Mouse (Mus musculus): ENCODE data around the gene Deup1.

Gene Deup1

DNA sequence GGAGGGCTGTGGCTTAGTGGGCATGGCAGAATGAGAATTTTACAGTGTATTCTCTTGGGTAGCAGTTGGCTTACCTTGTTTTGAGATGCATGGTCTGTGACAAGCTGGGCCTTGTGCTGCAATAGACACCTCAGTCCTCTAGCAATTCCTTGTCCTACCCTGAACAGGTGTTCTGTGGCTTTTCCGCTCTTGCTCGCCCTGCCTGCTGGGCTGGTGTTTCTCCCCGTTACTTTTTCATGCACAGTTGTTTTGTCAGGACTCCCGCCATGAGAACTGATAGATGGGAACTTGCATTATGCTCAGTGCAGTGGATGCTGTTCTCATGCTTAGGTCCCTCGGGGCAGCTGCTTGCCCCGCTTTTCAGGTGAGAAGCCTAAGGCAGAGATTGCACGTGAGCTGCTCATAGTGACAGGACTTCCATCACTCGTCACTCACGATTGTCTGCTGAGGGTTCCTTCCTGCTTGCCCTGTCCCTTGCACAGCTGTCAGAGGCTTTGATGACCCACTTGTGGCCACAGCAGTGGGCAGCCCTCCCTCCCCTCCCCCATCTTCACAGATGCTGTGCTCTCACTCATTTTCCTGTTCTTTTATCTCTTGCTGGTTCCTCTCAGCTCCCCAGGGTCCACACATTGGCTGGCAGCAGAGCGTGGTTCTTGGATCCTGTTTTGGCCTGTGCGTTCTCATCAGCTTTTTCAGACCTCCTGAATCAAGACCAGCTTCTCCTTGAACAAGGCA, 94.2 kb downstream of the Deup1 start:
- peak in 1 of 2 experiments; percentile 21 for DNase-seq (ENCODE audit: low spot score in 2 of 2)

DNA sequence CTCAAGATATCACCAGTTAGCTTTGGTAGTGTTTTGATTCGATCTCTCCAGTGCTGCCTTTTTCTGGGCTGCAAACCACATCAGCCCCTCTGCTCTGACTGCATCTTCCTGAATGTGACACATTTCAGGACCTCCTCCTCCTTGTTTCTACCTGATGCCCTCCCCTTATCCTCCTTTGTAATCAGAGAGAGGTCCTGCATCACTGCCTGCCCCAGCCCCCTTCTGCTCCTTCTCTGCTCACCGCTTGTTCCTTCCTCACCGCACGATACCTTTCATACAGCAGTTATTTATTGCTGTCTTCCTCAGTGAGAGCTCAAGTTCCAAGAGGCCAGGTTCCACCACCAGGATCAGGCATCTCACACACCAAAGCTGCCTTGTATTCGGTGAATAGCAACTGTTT, 96.5 kb downstream of the Deup1 start:
- DNase-seq (ENCODE audit: low spot score in 2 of 2): no peak

DNA sequence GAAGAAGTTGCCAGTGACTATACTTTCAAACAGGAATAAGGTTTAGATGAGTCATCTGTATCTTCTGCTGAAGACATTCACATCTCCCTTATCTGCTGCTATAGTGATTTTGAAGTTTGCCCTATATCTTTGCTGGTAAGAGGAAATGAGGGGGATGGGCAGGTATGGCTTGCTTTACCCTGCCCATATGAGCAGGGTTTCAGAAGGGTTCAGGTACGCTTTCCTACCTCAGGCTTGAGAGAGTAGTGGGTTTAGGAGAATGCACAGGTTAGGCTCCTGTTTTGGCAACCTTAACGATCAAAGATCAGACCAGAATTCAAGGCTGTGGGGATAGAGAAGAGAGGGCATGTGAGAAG, 97.8 kb downstream of the Deup1 start:
- DNase-seq (ENCODE audit: low spot score in 2 of 2): no peak

DNA sequence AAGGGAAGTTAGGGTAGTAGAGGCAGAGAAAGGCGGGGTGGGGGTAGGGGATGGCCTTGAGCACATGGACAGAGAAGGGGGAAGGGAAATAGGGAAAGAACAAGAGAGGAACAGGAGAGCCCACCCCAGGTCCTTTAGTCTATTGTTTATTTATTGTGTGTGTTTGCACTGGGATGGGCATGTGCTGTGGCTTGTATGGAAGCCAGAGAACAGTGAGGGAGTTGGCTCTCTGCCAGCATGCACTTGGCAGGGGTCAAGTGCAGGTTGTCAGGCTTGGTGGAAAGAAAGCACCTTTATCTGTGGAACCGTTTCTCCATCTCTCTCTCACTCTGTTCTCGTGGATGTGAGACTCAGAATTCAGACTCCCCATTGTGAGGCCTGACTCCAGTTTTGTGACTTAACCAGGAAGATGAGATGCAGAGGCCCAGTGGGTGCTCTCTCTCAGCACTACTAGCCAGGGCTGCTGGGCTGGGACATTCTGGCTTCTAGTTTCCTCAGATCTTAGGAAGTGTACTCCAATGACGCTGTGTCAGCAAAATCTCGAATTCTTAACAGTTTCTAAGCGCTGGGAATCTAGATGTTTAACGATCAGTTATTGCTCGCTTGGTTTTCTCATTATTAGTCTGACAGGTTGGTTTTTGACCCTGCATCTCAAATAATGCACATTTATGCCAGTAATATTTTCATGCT, 98.3 kb downstream of the Deup1 start:
- no peak for DNase-seq (ENCODE audit: low spot score in 2 of 2)

DNA sequence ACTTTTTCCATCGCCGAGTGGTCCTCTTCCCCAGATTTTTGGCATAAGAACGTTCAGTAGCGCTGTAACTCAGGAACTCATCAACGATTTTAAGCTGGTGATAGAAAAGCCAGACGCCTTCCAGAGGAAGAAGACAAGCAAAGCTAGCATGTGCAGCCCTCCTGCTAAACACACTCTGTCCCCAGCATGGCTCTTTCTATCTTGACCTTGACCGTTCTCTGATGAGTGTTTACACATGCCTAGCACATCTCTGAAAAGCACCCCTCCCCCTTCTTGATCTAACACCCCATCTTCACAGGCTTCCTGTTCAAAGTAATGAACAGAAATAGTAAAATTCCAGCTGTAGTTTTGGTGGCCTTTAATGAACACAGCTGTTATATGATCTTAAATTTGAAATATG, 99.4 kb downstream of the Deup1 start:
- no peak for DNase-seq (ENCODE audit: low spot score in 2 of 2)

DNA sequence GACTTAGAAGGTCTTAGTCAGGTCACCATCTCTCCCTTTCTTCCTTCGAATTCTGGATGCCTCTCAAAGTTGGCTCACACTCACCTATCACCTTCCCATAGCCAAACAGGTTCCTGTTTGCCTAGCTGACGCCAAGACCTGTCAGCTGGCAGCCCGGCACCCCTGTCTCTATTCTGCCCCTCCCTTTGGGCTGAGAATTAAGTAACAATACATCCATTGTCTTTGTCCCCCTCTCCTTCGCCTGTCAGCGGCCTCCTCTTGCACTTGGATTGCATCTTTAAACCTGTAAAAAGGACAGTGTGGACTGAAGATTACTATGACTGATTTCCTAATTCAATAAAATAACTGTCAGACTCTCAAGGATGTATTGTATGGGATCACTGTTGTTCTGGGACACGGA, 99.9 kb downstream of the Deup1 start:
- no peak for DNase-seq (ENCODE audit: low spot score in 2 of 2)

DNA sequence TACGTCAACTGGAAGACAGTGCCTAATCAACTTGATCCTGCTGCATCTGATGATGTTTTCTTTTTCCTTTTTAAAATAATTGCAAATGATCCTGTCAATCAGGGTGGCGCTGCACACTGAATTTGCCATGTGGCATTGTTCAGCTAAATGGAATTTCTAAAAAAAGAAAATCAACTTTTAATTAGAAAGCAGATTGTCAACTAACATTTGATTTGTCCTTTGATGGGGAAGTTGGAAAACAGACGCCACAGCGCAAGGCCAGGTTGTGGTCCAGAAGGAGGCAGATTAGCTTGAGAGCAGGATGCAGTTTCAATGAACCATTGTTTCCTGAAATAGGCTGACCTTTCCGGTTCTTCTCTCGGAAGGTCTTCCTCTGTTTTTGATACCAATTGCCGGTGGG, 101.2 kb downstream of the Deup1 start:
- DNase-seq (ENCODE audit: low spot score in 2 of 2): no peak

DNA sequence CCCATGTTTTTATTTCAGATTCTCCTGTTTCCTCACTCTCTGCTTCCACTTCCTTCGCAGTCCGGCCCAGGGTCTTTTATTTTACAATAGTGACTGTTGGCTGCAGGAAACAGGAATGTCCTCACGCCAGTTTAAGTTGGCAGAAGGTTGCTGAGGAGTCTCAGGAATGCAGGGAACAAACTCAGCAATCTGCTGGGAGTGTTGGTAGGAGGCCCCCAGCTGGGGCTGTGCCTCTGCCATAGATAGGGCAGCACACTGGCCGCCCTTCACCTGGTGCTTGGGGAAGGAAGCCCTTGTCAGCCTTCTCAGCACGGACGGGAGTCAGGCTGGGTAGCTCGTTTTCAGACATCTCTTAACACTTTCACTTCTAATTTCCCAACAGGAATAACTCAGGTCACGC, 102.5 kb downstream of the Deup1 start:
- no peak for DNase-seq (ENCODE audit: low spot score in 2 of 2)

DNA sequence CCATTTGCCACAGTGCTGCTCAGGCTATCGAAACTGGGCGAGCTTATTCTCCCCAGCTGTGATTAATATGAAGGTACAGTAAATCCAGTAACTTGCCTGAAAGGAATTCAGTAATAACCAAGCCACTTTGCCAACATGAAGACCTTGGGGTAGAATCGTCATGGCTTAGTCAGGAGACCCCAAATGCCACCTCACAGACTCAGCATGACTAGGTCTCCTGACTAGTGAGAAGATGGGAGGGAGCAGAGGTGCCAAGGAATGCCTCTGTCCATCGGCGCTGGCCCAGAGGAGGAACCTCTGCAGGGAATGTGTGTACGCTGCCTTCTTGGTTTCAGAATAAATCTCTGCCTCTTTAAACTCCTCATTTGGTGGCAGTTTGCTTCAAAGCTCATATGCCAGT, 104.1 kb downstream of the Deup1 start:
- DNase-seq (ENCODE audit: low spot score in 2 of 2): no peak

DNA sequence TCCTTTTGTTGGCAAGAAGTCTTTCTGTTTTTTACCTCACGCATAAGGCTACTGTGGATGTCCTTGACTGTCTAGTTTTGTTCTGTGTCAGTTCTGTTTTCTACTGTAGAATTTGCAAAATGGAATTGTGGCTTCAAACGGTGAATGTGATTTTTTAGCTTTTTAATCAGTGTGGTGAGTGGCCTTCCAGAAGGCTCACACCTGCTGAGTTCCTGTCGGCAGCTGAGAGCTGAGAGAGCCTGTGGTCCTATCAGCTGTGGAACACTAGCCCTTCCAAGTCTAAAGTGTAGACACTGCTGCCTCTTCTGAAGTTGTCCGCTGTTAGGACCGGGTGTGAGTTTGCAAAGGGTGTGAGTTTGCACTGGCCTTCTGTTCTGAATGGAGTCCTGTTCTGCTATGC, 104.8 kb downstream of the Deup1 start:
- DNase-seq (ENCODE audit: low spot score in 2 of 2): no peak

DNA sequence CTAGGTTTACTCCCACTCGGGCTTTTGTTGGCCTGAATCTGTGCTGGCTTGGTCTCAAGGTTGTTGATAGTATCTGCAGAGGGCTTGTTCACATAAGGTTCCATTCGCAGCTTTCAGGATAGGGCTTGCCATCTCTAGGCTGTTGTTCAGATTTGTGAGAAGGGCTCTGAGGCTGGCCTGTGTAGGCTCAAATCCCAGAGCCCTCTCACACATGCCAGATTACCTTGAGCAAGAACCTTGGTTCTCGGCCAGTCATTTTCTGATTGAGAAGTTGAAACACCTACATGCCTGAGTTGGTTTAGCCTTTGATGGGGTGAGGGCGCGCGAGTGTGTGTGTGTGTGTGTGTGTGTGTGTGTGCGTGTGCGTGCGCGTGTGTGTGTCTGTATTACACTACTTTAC, 105.4 kb downstream of the Deup1 start:
- DNase-seq (ENCODE audit: low spot score in 2 of 2): no peak

DNA sequence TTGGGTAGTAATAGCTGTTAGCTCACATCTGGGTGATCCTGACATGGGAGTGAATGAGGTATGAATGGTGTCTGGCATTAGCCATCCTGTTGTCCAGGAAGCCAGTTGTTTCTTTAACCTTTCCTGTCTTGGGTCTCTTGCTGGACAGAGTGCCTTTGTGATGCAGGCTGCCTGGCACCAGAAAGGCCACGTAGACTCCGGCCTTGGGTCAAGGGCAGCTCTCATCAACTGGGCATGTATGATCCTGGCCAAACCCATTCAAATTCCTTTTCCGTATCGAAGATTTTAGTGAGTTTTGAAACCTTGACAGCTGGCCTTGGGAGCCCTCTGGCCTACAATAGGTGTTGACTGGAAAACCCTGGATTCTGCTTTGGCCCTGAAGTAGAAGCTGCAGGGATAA, 109.8 kb downstream of the Deup1 start:
- no peak for DNase-seq (ENCODE audit: low spot score in 2 of 2)

DNA sequence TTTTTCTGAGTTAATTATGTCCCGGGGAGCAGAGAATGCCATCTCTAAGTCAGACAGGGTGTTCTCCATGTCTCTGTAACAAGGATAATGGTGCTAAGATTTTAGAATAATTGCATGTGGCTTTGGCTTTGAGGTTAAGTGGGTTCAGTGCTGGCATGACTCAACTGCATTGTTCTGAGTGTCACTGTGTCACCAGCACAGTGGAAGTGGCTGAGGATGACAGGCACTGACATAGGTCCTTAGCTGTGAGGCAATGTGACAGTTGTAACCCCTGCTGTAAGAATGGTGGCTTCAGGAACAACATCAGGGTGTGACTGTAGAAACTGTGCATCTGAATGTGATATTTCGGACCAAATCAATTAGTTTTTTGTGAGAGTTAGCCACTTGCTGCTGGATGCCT, 111.7 kb downstream of the Deup1 start:
- DNase-seq (ENCODE audit: low spot score in 2 of 2): no peak

DNA sequence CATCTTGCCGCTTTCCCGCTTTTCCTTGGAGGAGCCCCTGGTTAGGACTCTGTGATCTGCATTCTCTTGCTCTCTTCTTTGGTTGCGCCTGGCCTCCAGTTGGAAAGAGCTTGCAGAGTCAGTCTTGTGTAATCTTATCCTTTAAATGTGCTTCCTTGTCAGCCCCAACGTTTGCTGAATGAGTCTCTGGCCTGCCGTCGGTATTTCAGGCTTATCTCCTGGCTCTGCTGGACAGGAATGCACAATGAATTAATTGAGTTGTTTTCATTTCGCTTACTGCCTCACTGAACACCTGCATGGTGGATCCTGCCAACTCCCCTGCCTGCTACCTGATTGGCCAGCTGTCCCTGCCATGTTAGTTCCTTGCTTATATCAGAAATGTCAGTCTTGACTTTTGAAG, 114.8 kb downstream of the Deup1 start:
- DNase-seq (ENCODE audit: low spot score in 2 of 2): no peak

DNA sequence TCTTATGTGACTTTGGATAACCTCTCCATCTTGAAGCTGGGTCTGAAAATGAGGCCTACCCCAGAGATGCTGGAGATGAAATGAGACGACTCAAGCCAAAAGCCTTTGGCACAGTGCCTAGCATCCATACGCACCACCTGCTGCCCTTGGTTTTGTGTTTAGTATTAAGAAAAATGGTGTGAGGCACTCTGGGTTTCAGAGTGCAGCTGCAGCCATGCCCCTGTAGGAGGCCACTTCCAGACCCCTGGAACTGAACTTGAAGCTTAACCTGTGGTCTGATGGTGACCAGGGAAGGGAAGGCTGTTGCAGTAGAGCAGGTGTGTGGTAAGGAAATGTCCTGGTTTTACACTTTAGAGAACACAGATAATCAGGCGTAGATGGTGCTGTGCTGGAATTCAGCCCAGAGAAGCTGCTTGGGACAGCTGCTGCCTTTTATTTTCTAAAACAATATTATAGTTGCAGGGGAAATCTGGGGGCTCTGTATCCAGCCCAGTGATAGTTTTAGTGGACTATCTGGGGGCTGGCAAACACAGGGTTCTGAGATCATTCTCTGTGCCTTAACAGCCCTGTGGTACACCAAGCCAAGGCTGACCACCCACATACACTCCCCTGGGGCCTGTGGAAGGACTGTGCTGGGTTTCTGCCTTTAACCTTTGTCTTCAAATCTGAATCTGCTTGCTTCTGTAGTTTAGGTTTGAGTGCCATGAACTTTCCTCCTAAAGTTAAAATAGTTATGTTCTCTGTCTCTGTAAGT, 117.0 kb downstream of the Deup1 start:
- DNase-seq (ENCODE audit: low spot score in 2 of 2): no peak

Measured in spleen, postnatal 4 days (tissue).